Mouse (Mus musculus) MEL (cell line): ENCODE data around the gene Eid1. TPM values are rescaled to one million over a fixed set of nuclear protein-coding genes. Genes with fewer than 3 reads are reported as not detected.

ENCODE experiments used
- DNase-seq: peaks from one replicate; pipeline ENCODE4 v3.0.0; 2011; ENCODE audit warnings: low read depth, low spot score
- H3K27ac ChIP-seq: 2 replicates; pipeline ENCODE4 v1.5.1; 2012; ENCODE audit warnings: low read depth, mild to moderate bottlenecking, control low read depth, low read length, moderate library complexity; ENCODE audit not compliant: control insufficient read depth
- H3K27me3 ChIP-seq, 2 experiments: fragments of 150-350 bp in 1 of 2; sonication (generic) in 1 of 2; 2 replicates each; pipeline ENCODE4 v1.6.1; 2012; ENCODE audit warnings: low read length in 2 of 2, mild to moderate bottlenecking in 2 of 2, improper control_type of control experiment in 1 of 2, moderate library complexity in 1 of 2; ENCODE audit not compliant: insufficient read depth in 2 of 2, control insufficient read depth in 1 of 2
- H3K36me3 ChIP-seq, 2 experiments: 2 replicates each; pipeline ENCODE4 v1.6.1; 2012 to 2014; ENCODE audit warnings: low read length in 2 of 2, improper control_type of control experiment in 1 of 2, inconsistent platforms in 1 of 2, mild to moderate bottlenecking in 1 of 2; ENCODE audit not compliant: insufficient read depth in 2 of 2, control insufficient read depth in 1 of 2
- H3K4me1 ChIP-seq, 2 experiments: fragments of 150-350 bp in 1 of 2; sonication (generic) in 1 of 2; 2 replicates each; pipeline ENCODE4 v1.6.1; 2012; ENCODE audit warnings: low read length in 2 of 2, improper control_type of control experiment in 1 of 2, mild to moderate bottlenecking in 1 of 2; ENCODE audit not compliant: insufficient read depth in 2 of 2, control insufficient read depth in 1 of 2
- H3K4me3 ChIP-seq, 2 experiments: fragments of 150-350 bp in 1 of 2; sonication (generic) in 1 of 2; 2 replicates each; pipeline ENCODE4 v1.5.1; 2012; ENCODE audit warnings: low read depth in 2 of 2, low read length in 2 of 2, mild to moderate bottlenecking in 2 of 2, moderate library complexity in 2 of 2, control low read depth in 1 of 2, improper control_type of control experiment in 1 of 2; ENCODE audit not compliant: control insufficient read depth in 1 of 2, insufficient read depth in 1 of 2
- H3K79me2 ChIP-seq: 2 replicates; pipeline ENCODE4 v1.6.1; 2012; ENCODE audit warnings: mild to moderate bottlenecking, low read length, moderate library complexity; ENCODE audit not compliant: control insufficient read depth, poor library complexity, insufficient read depth
- H3K9ac ChIP-seq: 2 replicates; pipeline ENCODE4 v1.6.1; 2012; ENCODE audit warnings: low read depth, mild to moderate bottlenecking, control low read depth, low read length, moderate library complexity; ENCODE audit not compliant: control insufficient read depth, poor library complexity, severe bottlenecking
- H3K9me3 ChIP-seq: fragments of 150-350 bp; sonication (generic); replicated peaks from 2 replicates; pipeline ENCODE4 v1.6.1; 2012; ENCODE audit warnings: mild to moderate bottlenecking, low read length, improper control_type of control experiment, moderate library complexity; ENCODE audit not compliant: insufficient read depth
- BHLHE40 ChIP-seq: IDR thresholded peaks from 2 replicates; pipeline ENCODE4 v1.6.1; 2012; ENCODE audit warnings: low read depth, mild to moderate bottlenecking, inconsistent platforms, low read length, improper control_type of control experiment, borderline replicate concordance
- E2F4 ChIP-seq: IDR thresholded peaks from 2 replicates; pipeline ENCODE4 v1.6.1; 2011; ENCODE audit warnings: low read depth, low read length, improper control_type of control experiment, borderline replicate concordance
- EP300 ChIP-seq, 2 experiments: IDR thresholded peaks; 2 replicates each; pipeline ENCODE4 v1.6.1; 2011; ENCODE audit warnings: improper control_type of control experiment in 2 of 2, low read length in 2 of 2, low read depth in 1 of 2, mild to moderate bottlenecking in 1 of 2
- ETS1 ChIP-seq: IDR thresholded peaks from 2 replicates; pipeline ENCODE4 v1.6.1; 2012; ENCODE audit warnings: low read depth, mild to moderate bottlenecking, inconsistent platforms, low read length, improper control_type of control experiment, moderate library complexity
- GABPA ChIP-seq: IDR thresholded peaks from 2 replicates; pipeline ENCODE4 v1.6.1; 2012; ENCODE audit warnings: low read depth, mild to moderate bottlenecking, inconsistent platforms, low read length, improper control_type of control experiment, moderate library complexity
- GATA1 ChIP-seq: IDR thresholded peaks from 2 replicates; pipeline ENCODE4 v1.6.1; 2011; ENCODE audit warnings: low read depth, low read length, improper control_type of control experiment
- MAFK ChIP-seq: IDR thresholded peaks from 2 replicates; pipeline ENCODE4 v1.6.1; 2011; ENCODE audit warnings: low read depth, mild to moderate bottlenecking, low read length, improper control_type of control experiment, borderline replicate concordance
- MEF2A ChIP-seq: IDR thresholded peaks from 2 replicates; pipeline ENCODE4 v1.6.1; 2014; ENCODE audit warnings: low read depth, mild to moderate bottlenecking, inconsistent platforms, low read length, improper control_type of control experiment; ENCODE audit not compliant: poor library complexity, insufficient replicate concordance, severe bottlenecking; ENCODE audit errors: extremely low read depth
- MXI1 ChIP-seq: IDR thresholded peaks from 2 replicates; pipeline ENCODE4 v1.6.1; 2011; ENCODE audit warnings: mild to moderate bottlenecking, low read depth, low read length, improper control_type of control experiment
- MYC ChIP-seq: IDR thresholded peaks from 2 replicates; pipeline ENCODE4 v1.6.1; 2011; ENCODE audit warnings: low read depth, mild to moderate bottlenecking, low read length, improper control_type of control experiment, moderate library complexity
- NRF1 ChIP-seq: IDR thresholded peaks from 2 replicates; pipeline ENCODE4 v1.6.1; 2014; ENCODE audit warnings: low read depth, mild to moderate bottlenecking, inconsistent platforms, low read length, improper control_type of control experiment, moderate library complexity; ENCODE audit not compliant: poor library complexity, insufficient read depth, severe bottlenecking
- POLR2A ChIP-seq, 2 experiments: IDR thresholded peaks; 2 replicates each; pipeline ENCODE4 v1.6.1; 2011 to 2012; ENCODE audit warnings: low read length in 2 of 2, mild to moderate bottlenecking in 2 of 2, control low read depth in 1 of 2, improper control_type of control experiment in 1 of 2, low read depth in 1 of 2, moderate library complexity in 1 of 2; ENCODE audit not compliant: control insufficient read depth in 1 of 2, insufficient read depth in 1 of 2, poor library complexity in 1 of 2
- POLR2AphosphoS2 ChIP-seq: IDR thresholded peaks from 2 replicates; pipeline ENCODE4 v1.6.1; 2011; ENCODE audit warnings: low read length, improper control_type of control experiment
- POLR2AphosphoS5 ChIP-seq: IDR thresholded peaks from 2 replicates; pipeline ENCODE4 v1.6.1; 2012; ENCODE audit warnings: low read depth, borderline replicate concordance, mild to moderate bottlenecking, inconsistent platforms, low read length, moderate library complexity, mixed read lengths
- SIN3A ChIP-seq: IDR thresholded peaks from 2 replicates; pipeline ENCODE4 v1.6.1; 2012; ENCODE audit warnings: low read length, improper control_type of control experiment, inconsistent platforms
- SMC3 ChIP-seq: IDR thresholded peaks from 2 replicates; pipeline ENCODE4 v1.6.1; 2011; ENCODE audit warnings: low read depth, low read length, improper control_type of control experiment
- TCF12 ChIP-seq: IDR thresholded peaks from 2 replicates; pipeline ENCODE4 v1.6.1; 2014; ENCODE audit warnings: low read depth, mild to moderate bottlenecking, inconsistent platforms, low read length, improper control_type of control experiment, moderate library complexity
- USF2 ChIP-seq, 2 experiments: IDR thresholded peaks; 2 replicates each; pipeline ENCODE4 v1.6.1; 2011 to 2012; ENCODE audit warnings: improper control_type of control experiment in 2 of 2, low read length in 2 of 2, borderline replicate concordance in 1 of 2, inconsistent platforms in 1 of 2, low read depth in 1 of 2, mild to moderate bottlenecking in 1 of 2; ENCODE audit not compliant: insufficient read depth in 1 of 2
- ZNF384 ChIP-seq: IDR thresholded peaks from 2 replicates; pipeline ENCODE4 v1.6.1; 2012; ENCODE audit warnings: low read depth, mild to moderate bottlenecking, inconsistent platforms, low read length, improper control_type of control experiment
- polyA plus RNA-seq, 2 experiments: library from polyadenylated mRNA; stranded (reverse) in 1 of 2; unstranded in 1 of 2; fragments of >175 nt in 1 of 2; fragments of >200 nt in 1 of 2; gene quantifications; 2 replicates each; pipeline versions ENCODE4 v1.2.1 to v1.2.4; 2012; ENCODE audit warnings: low replicate concordance in 2 of 2, low read depth in 1 of 2; ENCODE audit not compliant: insufficient read length in 2 of 2, insufficient read depth in 1 of 2, missing spikeins in 1 of 2
- total RNA-seq: library from RNA; depleted of rRNA; stranded (reverse); fragments of 300-350 nt; gene quantifications from 2 replicates; pipeline ENCODE4 v1.2.3, GENCODE M21; 2012

The Eid1 gene
- total and polyA plus RNA-seq, 3 experiments, result 16.4 to 33.9 TPM; not detected in 1

DNA sequence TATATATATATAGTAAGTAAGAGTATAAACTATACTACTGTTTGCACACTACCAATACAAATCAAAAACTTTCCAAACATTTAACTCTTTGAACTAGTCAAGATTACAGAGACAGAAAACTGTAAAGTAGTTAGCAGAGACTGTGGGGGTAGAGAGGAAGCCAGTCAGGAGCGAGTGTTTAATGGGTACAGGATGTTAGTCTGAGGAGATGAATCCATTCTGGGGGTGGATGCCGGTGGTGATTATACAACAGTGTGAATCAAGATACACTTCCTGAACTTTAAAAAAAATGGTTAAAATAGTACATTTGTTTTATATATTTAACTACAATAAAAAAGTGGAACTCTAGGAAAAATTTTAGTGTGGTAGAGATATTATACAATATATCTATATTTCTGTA is 19.1 kb downstream of the Eid1 start:
- H3K9me3 ChIP-seq, result no peaks in the 10 kb centered on the region
- no peak overlapping the region for H3K9ac ChIP-seq
- H3K36me3 ChIP-seq, result no peaks in the 10 kb centered on the region
- H3K4me3 ChIP-seq, result no peak overlapping the region
- H3K27ac ChIP-seq, result no peak overlapping the region
- peaks cover 0 to 1% of the 10 kb centered on the region in 2 experiments; a peak in 3 of 4 replicates for H3K27me3 ChIP-seq
- H3K4me1 ChIP-seq, result no peaks in the 10 kb centered on the region
- no peak for DNase-seq
- TF ChIP-seq USF2 (IDR thresholded peaks at IDR 0.05; ENCODE audit: borderline replicate concordance in 1 of 2, insufficient read depth in 1 of 2, low read depth in 1 of 2, low read length in 2 of 2), result no peak
- no peak for TF ChIP-seq EP300 (IDR thresholded peaks at IDR 0.05; ENCODE audit: low read depth in 1 of 2, low read length in 2 of 2)
- no peak for TF ChIP-seq GABPA
- no peak for TF ChIP-seq TCF12
- no peak for TF ChIP-seq GATA1
- TF ChIP-seq SIN3A, result no peak
- no peak for TF ChIP-seq MEF2A
- no peak for TF ChIP-seq BHLHE40
- no peak for TF ChIP-seq ZNF384
- TF ChIP-seq ETS1, result no peak
- TF ChIP-seq E2F4, result no peak
- no peaks in the 10 kb centered on the region for H3K79me2 ChIP-seq

- no peaks in the 10 kb centered on the region for H3K79me2 ChIP-seq
- no peaks in the 10 kb centered on the region for H3K9me3 ChIP-seq
- DNase-seq, result no peak
- no peak overlapping the region for H3K4me3 ChIP-seq
- no peak overlapping the region for H3K27ac ChIP-seq
- no peaks in the 10 kb centered on the region for H3K4me1 ChIP-seq
- TF ChIP-seq MYC (no peak), SMC3 (no peak), MAFK (no peak), POLR2A (IDR thresholded peaks at IDR 0.05; ENCODE audit: control insufficient read depth in 1 of 2, insufficient read depth in 1 of 2, low read depth in 1 of 2, low read length in 2 of 2, poor library complexity in 1 of 2) (no peak), E2F4 (no peak), ETS1 (no peak), POLR2AphosphoS2 (no peak), NRF1 (no peak), POLR2AphosphoS5 (no peak), MXI1 (no peak)
- no peak overlapping the region for H3K9ac ChIP-seq
- no peaks in the 10 kb centered on the region for H3K36me3 ChIP-seq
- H3K27me3 ChIP-seq, result peaks cover 0 to 2% of the 10 kb centered on the region in 2 experiments; a peak in 3 of 4 replicates
Observed at GRCm38 (mm10) chr2:125694798-125695197, 21.9 kb downstream of the Eid1 start.
